Comparison of ENCODE assay signal across 23 mouse cellular contexts in the genomic region with DNA sequence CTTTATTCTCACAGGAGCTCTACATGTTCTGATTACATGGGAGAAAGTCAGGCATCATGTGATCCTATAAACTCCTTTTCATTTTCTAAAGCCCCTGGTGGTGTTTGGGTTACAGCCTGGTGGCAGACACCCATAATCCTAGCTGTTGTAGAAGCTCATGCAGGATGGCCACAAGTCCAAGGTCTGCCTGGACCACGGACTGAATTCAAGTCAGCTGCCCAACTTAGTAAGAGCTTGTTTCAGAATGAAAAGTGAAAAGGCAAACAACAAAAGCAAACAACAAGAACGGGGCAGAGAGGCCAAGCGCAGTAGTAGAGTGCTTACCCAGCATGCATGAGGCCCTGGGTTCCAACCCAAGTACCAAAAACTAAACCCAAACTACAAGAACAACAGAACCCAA. TPM values are rescaled to one million over a fixed set of nuclear protein-coding genes. Genes with fewer than 3 reads are reported as not detected.
A peak's percentile ranks its signal among the peaks of the same experiment; 100 is the strongest.
DNase-seq lines count a peak whose midpoint lies in the region; ATAC-seq and TF ChIP-seq lines count a peak whose summit lies in the region.
"Had no signal": no experiment of that assay in that cellular context is flagged by ENCODE, and none has a peak within 500 bp of the region (broad histone marks: within the 10 kb centered on the region; RNA-seq: fewer than 3 reads in every experiment).

No protein-coding gene starts in this region.

- no peak overlapping the region for H3K9ac ChIP-seq in lung, embryonic 14.5 days
- no peak overlapping the region for H3K9ac ChIP-seq in limb, embryonic 13.5 days
- no peak overlapping the region for H3K9ac ChIP-seq in liver, postnatal 0 days (replicated peaks)
- H3K9ac ChIP-seq: forebrain, postnatal 0 days; midbrain, embryonic 12.5 days; neural tube, embryonic 12.5 days had no signal

- H3K27me3 ChIP-seq in kidney, adult 2 months (replicated peaks; ENCODE audit: control insufficient read depth, insufficient read depth, low read length), result no peaks in the 10 kb centered on the region
- H3K27me3 ChIP-seq in lung, embryonic 14.5 days (ENCODE audit: insufficient read depth, low read length), result no peaks in the 10 kb centered on the region
- H3K27me3 ChIP-seq in limb, embryonic 13.5 days, result no peaks in the 10 kb centered on the region
- no peaks in the 10 kb centered on the region for H3K27me3 ChIP-seq in liver, postnatal 0 days (ENCODE audit: insufficient read depth, low read length)
- H3K27me3 ChIP-seq: neural tube, embryonic 12.5 days had no signal

- H3K36me3 ChIP-seq in kidney, adult 2 months (ENCODE audit: control insufficient read depth, insufficient read depth, low read length), result 0 out of 2 replicates have a peak, but pooled peaks cover 2% of the 10 kb centered on the region
- peaks cover 89% of the 10 kb centered on the region for H3K36me3 ChIP-seq in lung, embryonic 14.5 days (ENCODE audit: insufficient read depth)
- H3K36me3 ChIP-seq in limb, embryonic 13.5 days, result peaks cover 96% of the 10 kb centered on the region
- H3K36me3 ChIP-seq in liver, postnatal 0 days (replicated peaks; ENCODE audit: insufficient read depth, low read length), result peaks cover 56% of the 10 kb centered on the region
- H3K36me3 ChIP-seq: G1E had no signal

- H3K27ac ChIP-seq in kidney, adult 2 months (ENCODE audit: insufficient read depth, low read depth, low read length), result peak overlapping the region; percentile 68
- H3K27ac ChIP-seq in lung, embryonic 14.5 days (ENCODE audit: low read depth), result peak overlapping the region; percentile 52
- H3K27ac ChIP-seq in limb, embryonic 13.5 days, result peak overlapping the region; percentile 45
- peak overlapping the region; percentile 19 for H3K27ac ChIP-seq in liver, postnatal 0 days (ENCODE audit: low read depth)
- H3K27ac ChIP-seq: forebrain, embryonic 10.5 days; heart, embryonic 10.5 days; hindbrain, embryonic 10.5 days; midbrain, embryonic 12.5 days; neural tube, embryonic 12.5 days had no signal

- WGBS in kidney, adult 2 months, result 66% methylated on average over 3 of the region's 3 CpGs
- WGBS in lung, embryonic 14.5 days, result 63% methylated on average over 3 of the region's 3 CpGs
- WGBS in limb, embryonic 13.5 days, result 89% methylated on average over 3 of the region's 3 CpGs
- 64% methylated on average over 3 of the region's 3 CpGs for WGBS in liver, postnatal 0 days (ENCODE audit: insufficient replicate concordance)

- H3K4me1 ChIP-seq in kidney, adult 2 months (ENCODE audit: control insufficient read depth, insufficient read depth, low read length), result peaks cover 42% of the 10 kb centered on the region
- H3K4me1 ChIP-seq in lung, embryonic 14.5 days (ENCODE audit: insufficient read depth), result no peaks in the 10 kb centered on the region
- H3K4me1 ChIP-seq in limb, embryonic 13.5 days, result peaks cover 48% of the 10 kb centered on the region
- H3K4me1 ChIP-seq in liver, postnatal 0 days (ENCODE audit: insufficient read depth), result peaks cover 3% of the 10 kb centered on the region
- H3K4me1 ChIP-seq: heart, embryonic 10.5 days had no signal

- no peak overlapping the region for H3K4me2 ChIP-seq in lung, embryonic 14.5 days
- no peak overlapping the region for H3K4me2 ChIP-seq in limb, embryonic 13.5 days (replicated peaks)
- no peak overlapping the region for H3K4me2 ChIP-seq in liver, postnatal 0 days (ENCODE audit: low read depth, low read length)
- H3K4me2 ChIP-seq: midbrain, embryonic 12.5 days; neural tube, embryonic 12.5 days had no signal

- no peak for TF ChIP-seq EP300 in liver, postnatal 0 days (IDR thresholded peaks at IDR 0.05; ENCODE audit: low read depth)

- peak; percentile 63 for DNase-seq in kidney, adult 2 months
- no peak for DNase-seq in kidney, postnatal 4 days
- DNase-seq in lung, embryonic 14.5 days, result no peak
- DNase-seq in lung, postnatal 14 days, result no peak
- no peak for DNase-seq in liver, postnatal 0 days
- no peak for DNase-seq in right cerebral cortex, adult 18-20 months
- DNase-seq in urinary bladder, adult 2 months (ENCODE audit: low spot score), result no peak
- DNase-seq: adrenal gland, postnatal 14 days; cerebellum, postnatal 10 days; forebrain, postnatal 0 days; kidney, adult 18-20 months; spleen, adult 18-20 months; thymus, postnatal 36 days had no signal

- TF ChIP-seq CTCF in kidney, adult 2 months (conservative IDR thresholded peaks at IDR 0.05; ENCODE audit: insufficient read depth, insufficient read length, low read depth, low read length), result no peak; the same call in 1 of the 2 replicates
- TF ChIP-seq CTCF in lung, embryonic 14.5 days (IDR thresholded peaks at IDR 0.05; ENCODE audit: low read depth), result no peak
- TF ChIP-seq CTCF in liver, postnatal 0 days (IDR thresholded peaks at IDR 0.05; ENCODE audit: low read depth), result no peak

- no peaks in the 10 kb centered on the region for H3K9me3 ChIP-seq in lung, embryonic 14.5 days (ENCODE audit: low read depth, low read length)
- H3K9me3 ChIP-seq in limb, embryonic 13.5 days, result no peaks in the 10 kb centered on the region
- H3K9me3 ChIP-seq in liver, postnatal 0 days (ENCODE audit: low read length), result no peaks in the 10 kb centered on the region
- H3K9me3 ChIP-seq: forebrain, embryonic 10.5 days; heart, embryonic 10.5 days; hindbrain, embryonic 10.5 days; midbrain, embryonic 12.5 days; neural tube, embryonic 12.5 days had no signal

- no peak for ATAC-seq in lung, embryonic 14.5 days (ENCODE audit: insufficient read depth)
- ATAC-seq in limb, embryonic 13.5 days (ENCODE audit: low FRiP score, low read depth), result no peak
- ATAC-seq in liver, postnatal 0 days, result peak; percentile 30; the same call in 1 of the 2 replicates
- ATAC-seq: forebrain, postnatal 0 days had no signal

- no peak overlapping the region for H3K4me3 ChIP-seq in kidney, adult 2 months (ENCODE audit: insufficient read depth, low read depth, low read length)
- H3K4me3 ChIP-seq in lung, embryonic 14.5 days (ENCODE audit: low read depth, low read length), result no peak overlapping the region
- no peak overlapping the region for H3K4me3 ChIP-seq in limb, embryonic 13.5 days
- no peak overlapping the region for H3K4me3 ChIP-seq in liver, postnatal 0 days (ENCODE audit: low read depth, low read length)
- H3K4me3 ChIP-seq: forebrain, embryonic 10.5 days; heart, embryonic 10.5 days; hindbrain, embryonic 10.5 days; midbrain, embryonic 12.5 days; neural tube, embryonic 12.5 days had no signal

- no peak for TF ChIP-seq POLR2A in kidney, adult 2 months (IDR thresholded peaks at IDR 0.05; ENCODE audit: low read depth, low read length)

RNA-seq across cellular contexts. Expression of gene Adam30, which starts 51.6 kb away (rescaled TPM):
- polyA plus RNA-seq in kidney, adult 2 months (2012; rRNA removed), result not detected in 2 replicates
- polyA plus RNA-seq in lung, embryonic 14.5 days (2014; fragmentation: Nextera tagmentation; extraction: Ambion mirVana), result not detected in 2 replicates
- not detected in 2 replicates for polyA plus RNA-seq in limb, embryonic 13.5 days (2015; fragmentation: Nextera tagmentation; extraction: Ambion mirVana)
- not detected in 2 replicates for polyA plus RNA-seq in liver, postnatal 0 days (2015; fragmentation: Nextera tagmentation; extraction: Ambion mirVana)
- polyA plus RNA-seq in urinary bladder, adult 2 months (2012; rRNA removed), result not detected in 2 replicates
- polyA plus RNA-seq: brain, embryonic 14.5 days; forebrain, embryonic 10.5 days; forebrain, postnatal 0 days; G1E; heart, embryonic 10.5 days; heart, postnatal 0 days; hindbrain, embryonic 10.5 days; large intestine, adult 2 months; midbrain, embryonic 12.5 days; neural tube, embryonic 12.5 days had no signal
